Mouse (Mus musculus): ENCODE results near the gene Ninj2. TPM values are rescaled to one million over a fixed set of nuclear protein-coding genes. Genes with fewer than 3 reads are reported as not detected.

The Ninj2 gene
- total and polyA plus RNA-seq, 3 experiments = 1.1 to 6.5 TPM; not detected in 1

DNA sequence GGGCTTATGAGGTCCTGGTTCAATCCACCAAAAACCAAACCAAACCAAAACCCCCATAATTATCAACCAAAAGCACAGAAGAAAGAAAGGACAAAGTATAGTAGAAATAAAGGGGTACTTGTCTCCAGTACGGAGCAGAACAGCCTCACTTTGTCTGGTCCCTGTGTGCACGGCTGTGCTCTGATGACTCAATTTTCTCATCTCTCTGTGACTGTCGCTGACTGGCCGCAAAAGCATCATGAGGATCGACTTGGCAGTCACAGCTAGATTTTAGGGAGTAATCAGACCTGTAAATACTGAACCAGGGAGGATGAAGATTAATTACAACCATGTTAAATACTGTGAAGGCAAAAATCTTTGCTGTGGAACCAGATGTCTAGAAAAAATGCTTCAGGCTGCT, 30.2 kb upstream of the Ninj2 start:
- H3K27me3 ChIP-seq (replicated peaks) = no peaks in the 10 kb centered on the region
- TF ChIP-seq CHD1 (IDR thresholded peaks at IDR 0.05; ENCODE audit: low read depth, low read length) (no peak), ZC3H11A (IDR thresholded peaks at IDR 0.05; ENCODE audit: low read depth, low read length) (no peak), CHD2 (IDR thresholded peaks at IDR 0.05; ENCODE audit: low read length) (no peak), NELFE (IDR thresholded peaks at IDR 0.05; ENCODE audit: low read depth, low read length) (no peak), NRF1 (IDR thresholded peaks at IDR 0.05; ENCODE audit: low read depth, low read length) (no peak), USF1 (IDR thresholded peaks at IDR 0.05; ENCODE audit: low read depth, low read length) (no peak), IRF4 (IDR thresholded peaks at IDR 0.05; ENCODE audit: low read depth, low read length) (no peak), RCOR1 (conservative IDR thresholded peaks at IDR 0.05; ENCODE audit: low read depth, low read length) (no peak), RAD21 (IDR thresholded peaks at IDR 0.05; ENCODE audit: low read depth, low read length) (no peak)
- H3K9me3 ChIP-seq (replicated peaks; ENCODE audit: low read length) = no peaks in the 10 kb centered on the region
- in situ Hi-C loops (cut with MboI; ENCODE audit: low pct_ligation_motif_present, low pct_unique_long_range_greater_than_20kb, low sequenced_read_pairs) = no loop called here
- H3K9ac ChIP-seq (ENCODE audit: insufficient read depth, low read depth) = no peak overlapping the region
- dilution Hi-C loops (cut with MboI; ENCODE audit: extremely low pct_ligation_motif_present, extremely low pct_unique_long_range_greater_than_20kb, low sequenced_read_pairs) = no loop called here
- no peak overlapping the region for H3K27ac ChIP-seq (ENCODE audit: insufficient read depth, low read depth)
- no peaks in the 10 kb centered on the region for H3K36me3 ChIP-seq (replicated peaks in 1 of 2; ENCODE audit: control insufficient read depth in 1 of 2, insufficient read depth in 1 of 2, low read length in 1 of 2)
- H3K4me3 ChIP-seq (replicated peaks in 1 of 3; ENCODE audit: low read depth in 2 of 3, low read length in 2 of 3, poor library complexity in 1 of 3) = no peak overlapping the region
- H3K4me1 ChIP-seq (ENCODE audit: control insufficient read depth in 1 of 2, insufficient read depth in 2 of 2) = peaks cover 4 to 18% of the 10 kb centered on the region in 2 experiments; a peak in 3 of 4 replicates
- no peak for DNase-seq (ENCODE audit: extremely low read depth)
- H3K79me2 ChIP-seq (replicated peaks; ENCODE audit: control insufficient read depth, extremely low read depth, insufficient read depth, poor library complexity, severe bottlenecking) = no peaks in the 10 kb centered on the region
- H3K4me2 ChIP-seq (ENCODE audit: insufficient read depth, low read depth, poor library complexity, severe bottlenecking) = no peak overlapping the region

DNA sequence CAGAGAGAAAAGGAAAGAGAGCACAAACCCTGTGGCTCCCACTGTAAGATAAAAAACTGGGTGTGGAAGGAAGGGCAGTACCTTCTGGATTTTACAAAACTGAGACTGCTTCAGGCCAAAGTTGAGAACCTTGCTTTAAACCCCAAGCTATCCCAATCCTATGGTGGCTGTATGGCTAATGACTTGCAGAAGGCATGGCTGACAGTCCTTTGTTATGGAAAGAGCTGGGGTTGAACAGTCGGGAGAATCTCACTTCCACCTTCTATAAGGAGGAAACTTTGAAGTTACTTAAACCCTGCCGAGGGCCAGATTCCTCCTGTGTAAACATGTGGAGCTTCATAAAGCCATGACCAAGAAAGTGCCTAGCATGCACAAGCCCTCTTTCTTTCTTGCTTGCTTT, 28.5 kb upstream of the Ninj2 start:
- peak overlapping the region; percentile 36; the same call in 1 of the 2 replicates for H3K9ac ChIP-seq (ENCODE audit: insufficient read depth, low read depth)
- H3K4me3 ChIP-seq (replicated peaks in 1 of 3; ENCODE audit: low read depth in 2 of 3, low read length in 2 of 3, poor library complexity in 1 of 3) = no peak overlapping the region
- dilution Hi-C loops (cut with MboI; ENCODE audit: extremely low pct_ligation_motif_present, extremely low pct_unique_long_range_greater_than_20kb, low sequenced_read_pairs) (no loop called here), in situ Hi-C loops (cut with MboI; ENCODE audit: low pct_ligation_motif_present, low pct_unique_long_range_greater_than_20kb, low sequenced_read_pairs) (no loop called here)
- peaks cover 4 to 21% of the 10 kb centered on the region in 2 experiments; a peak in 3 of 4 replicates for H3K4me1 ChIP-seq (ENCODE audit: control insufficient read depth in 1 of 2, insufficient read depth in 2 of 2)
- DNase-seq (ENCODE audit: extremely low read depth) = no peak
- no peaks in the 10 kb centered on the region for H3K79me2 ChIP-seq (replicated peaks; ENCODE audit: control insufficient read depth, extremely low read depth, insufficient read depth, poor library complexity, severe bottlenecking)
- no peaks in the 10 kb centered on the region for H3K36me3 ChIP-seq (replicated peaks in 1 of 2; ENCODE audit: control insufficient read depth in 1 of 2, insufficient read depth in 1 of 2, low read length in 1 of 2)
- 0 out of 2 replicates have a peak overlapping the region, but pooled peaks have one; percentile 27 for H3K4me2 ChIP-seq (ENCODE audit: insufficient read depth, low read depth, poor library complexity, severe bottlenecking)
- no peak overlapping the region for H3K27ac ChIP-seq (ENCODE audit: insufficient read depth, low read depth)
- no peaks in the 10 kb centered on the region for H3K9me3 ChIP-seq (replicated peaks; ENCODE audit: low read length)
- TF ChIP-seq SMC3 (IDR thresholded peaks at IDR 0.05; ENCODE audit: low read depth, low read length) (no peak), POLR2A (IDR thresholded peaks at IDR 0.05; ENCODE audit: low read depth, low read length) (no peak), MEF2A (IDR thresholded peaks at IDR 0.05; ENCODE audit: borderline replicate concordance, low read depth, low read length) (no peak), MXI1 (IDR thresholded peaks at IDR 0.05; ENCODE audit: low read depth, low read length) (no peak), EP300 (IDR thresholded peaks at IDR 0.05; ENCODE audit: low read length) (no peak), CHD1 (IDR thresholded peaks at IDR 0.05; ENCODE audit: low read depth, low read length) (no peak), NRF1 (IDR thresholded peaks at IDR 0.05; ENCODE audit: low read depth, low read length) (no peak)
- H3K27me3 ChIP-seq (replicated peaks) = no peaks in the 10 kb centered on the region
